Mouse (Mus musculus): Measurements from ENCODE around the gene Zfp784.
A peak's percentile ranks its signal among the peaks of the same experiment; 100 is the strongest.
"Not testable (repeated sequence)": the region's sequence is repeated elsewhere in the genome, so short reads cannot be mapped to it uniquely, and the experiment has no call there.

Zfp784 gene

GRCm38 (mm10) chr7:5019576-5019975 lies 18.7 kb downstream of the Zfp784 start:
- not testable (repeated sequence) for DNase-seq

- DNase-seq: no peak
Observed at GRCm38 (mm10) chr7:5017931-5018330, 20.3 kb downstream of the Zfp784 start.

GRCm38 (mm10) chr7:5017352-5017751 lies 20.9 kb downstream of the Zfp784 start:
- no peak for DNase-seq

- DNase-seq: no peak
Observed at GRCm38 (mm10) chr7:5016920-5017319, 21.3 kb downstream of the Zfp784 start.

- DNase-seq: no peak
Observed at GRCm38 (mm10) chr7:5016057-5016456, 22.2 kb downstream of the Zfp784 start.

GRCm38 (mm10) chr7:5015118-5016001 lies 22.9 kb downstream of the Zfp784 start, which contains the start of gene Gm44973:
Gm44973 (plus strand) TSS chr7:5015496.
- DNase-seq: peak; percentile 92

GRCm38 (mm10) chr7:5014251-5015117 lies 23.8 kb downstream of the Zfp784 start, which contains the start of the genes Zfp524 and Fiz1:
Zfp524 (plus strand) TSS chr7:5014415.
Fiz1 (minus strand) TSS chr7:5014697.
- peak; percentile 97 for DNase-seq

- no peak for DNase-seq
Observed at GRCm38 (mm10) chr7:5012681-5013513, 25.3 kb downstream of the Zfp784 start.

GRCm38 (mm10) chr7:5008229-5008628 lies 30.0 kb downstream of the Zfp784 start:
- DNase-seq: no peak

GRCm38 (mm10) chr7:5002876-5003275 lies 35.4 kb downstream of the Zfp784 start:
- not testable (repeated sequence) for DNase-seq

GRCm38 (mm10) chr7:4999876-5000275 lies 38.4 kb downstream of the Zfp784 start:
- no peak for DNase-seq

GRCm38 (mm10) chr7:4996934-4997333 lies 41.3 kb downstream of the Zfp784 start:
- no peak for DNase-seq

- DNase-seq: peak; percentile 92
Observed at GRCm38 (mm10) chr7:4996003-4996895, 42.0 kb downstream of the Zfp784 start, which contains the start of gene Zfp579. Zfp579 (minus strand) TSS chr7:4996158.

- no peak for DNase-seq
Observed at GRCm38 (mm10) chr7:4995268-4996002, 42.8 kb downstream of the Zfp784 start.

- no peak for DNase-seq
Observed at GRCm38 (mm10) chr7:4993999-4994788, 44.1 kb downstream of the Zfp784 start.

- DNase-seq: no peak
Observed at GRCm38 (mm10) chr7:4993347-4993998, 44.8 kb downstream of the Zfp784 start.

GRCm38 (mm10) chr7:4988250-4988649 lies 50.0 kb downstream of the Zfp784 start:
- DNase-seq: no peak

All from right cerebral cortex, adult 18-20 months (tissue).